14 mouse cellular contexts compared by ENCODE assay signal in genomic region chr7:140920418-140921029, GRCm38 (mm10). TPM values are rescaled to one million over a fixed set of nuclear protein-coding genes. Genes with fewer than 3 reads are reported as not detected.
DNase-seq lines count a peak whose midpoint lies in the region; ATAC-seq and TF ChIP-seq lines count a peak whose summit lies in the region.
"Had no signal": no experiment of that assay in that cellular context is flagged by ENCODE, and none has a peak within 500 bp of the region (broad histone marks: within the 10 kb centered on the region; RNA-seq: fewer than 3 reads in every experiment).

Nlrp6 (plus strand) TSS chr7:140920902.

- WGBS in hindbrain, embryonic 12.5 days, result 80% methylated on average over 8 of the region's 8 CpGs
- WGBS in hindbrain, embryonic 11.5 days, result 81% methylated on average over 8 of the region's 8 CpGs
- 85% methylated on average over 8 of the region's 8 CpGs for WGBS in neural tube, embryonic 13.5 days
- 75% methylated on average over 8 of the region's 8 CpGs for WGBS in midbrain, embryonic 12.5 days
- 74% methylated on average over 8 of the region's 8 CpGs for WGBS in heart, adult 2 months

- no peak within 1 kb of the TSS for H3K4me3 ChIP-seq in hindbrain, embryonic 12.5 days
- no peak within 1 kb of the TSS for H3K4me3 ChIP-seq in hindbrain, embryonic 11.5 days (ENCODE audit: low read depth, low read length)
- H3K4me3 ChIP-seq in neural tube, embryonic 13.5 days, result no peak within 1 kb of the TSS
- H3K4me3 ChIP-seq in midbrain, embryonic 12.5 days, result 0 out of 2 replicates have a peak within 1 kb of the TSS, but pooled peaks have one; percentile 45
- no peak within 1 kb of the TSS for H3K4me3 ChIP-seq in heart, adult 2 months
- no peak within 1 kb of the TSS for H3K4me3 ChIP-seq in gastrocnemius, adult 2 months

- H3K9me3 ChIP-seq in hindbrain, embryonic 12.5 days (replicated peaks), result no peaks in the 10 kb centered on the region
- no peaks in the 10 kb centered on the region for H3K9me3 ChIP-seq in hindbrain, embryonic 11.5 days (ENCODE audit: control insufficient read depth, low read length)
- no peaks in the 10 kb centered on the region for H3K9me3 ChIP-seq in neural tube, embryonic 13.5 days
- H3K9me3 ChIP-seq in midbrain, embryonic 12.5 days, result no peaks in the 10 kb centered on the region
- H3K9me3 ChIP-seq: heart, embryonic 10.5 days had no signal

- DNase-seq in hindbrain, embryonic 11.5 days (ENCODE audit: low spot score), result no peak
- no peak for DNase-seq in neural tube, embryonic 10.5 days (ENCODE audit: extremely low spot score, low spot score)
- DNase-seq in heart, postnatal 36 days, result no peak
- no peak for DNase-seq in heart, adult 2 months
- DNase-seq in gastrocnemius, adult 2 months, result no peak
- DNase-seq: B cell, adult 2 months; cerebellum, adult 11-12 months; thymus, adult 2 months had no signal

- intact Hi-C loops in heart, postnatal 36 days (cut with DNase I), result no loop called here
- intact Hi-C loops in heart, adult 2 months (cut with DNase I), result no loop called here
- intact Hi-C loops in gastrocnemius, adult 2 months (cut with DNase I), result no loop called here

- no peak for ATAC-seq in hindbrain, embryonic 12.5 days (ENCODE audit: low FRiP score)
- no peak for ATAC-seq in hindbrain, embryonic 11.5 days (ENCODE audit: low FRiP score)
- no peak for ATAC-seq in neural tube, embryonic 13.5 days (ENCODE audit: low read depth)
- ATAC-seq in midbrain, embryonic 12.5 days (ENCODE audit: low FRiP score, low read depth), result no peak

- H3K27ac ChIP-seq in hindbrain, embryonic 12.5 days, result no peak within 1 kb of the TSS
- H3K27ac ChIP-seq in hindbrain, embryonic 11.5 days (ENCODE audit: low read depth, low read length), result no peak within 1 kb of the TSS
- no peak within 1 kb of the TSS for H3K27ac ChIP-seq in neural tube, embryonic 13.5 days (replicated peaks)
- H3K27ac ChIP-seq in midbrain, embryonic 12.5 days (replicated peaks), result no peak within 1 kb of the TSS
- no peak within 1 kb of the TSS for H3K27ac ChIP-seq in heart, adult 2 months
- H3K27ac ChIP-seq in gastrocnemius, adult 2 months, result no peak within 1 kb of the TSS
- H3K27ac ChIP-seq: heart, embryonic 10.5 days; layer of hippocampus, adult 2 months; liver, embryonic 14.5 days had no signal

- peaks cover 17% of the 10 kb centered on the region for H3K4me1 ChIP-seq in hindbrain, embryonic 12.5 days
- H3K4me1 ChIP-seq in hindbrain, embryonic 11.5 days (replicated peaks; ENCODE audit: control insufficient read depth, insufficient read depth, low read length), result peaks cover 3% of the 10 kb centered on the region; the same call in 1 of the 2 replicates
- H3K4me1 ChIP-seq in neural tube, embryonic 13.5 days (replicated peaks), result peaks cover 20% of the 10 kb centered on the region
- peaks cover 21% of the 10 kb centered on the region for H3K4me1 ChIP-seq in midbrain, embryonic 12.5 days
- peaks cover 4% of the 10 kb centered on the region for H3K4me1 ChIP-seq in heart, adult 2 months (ENCODE audit: control insufficient read depth, insufficient read depth, low read length)

- H3K36me3 ChIP-seq in hindbrain, embryonic 12.5 days, result no peaks in the 10 kb centered on the region
- H3K36me3 ChIP-seq in hindbrain, embryonic 11.5 days (ENCODE audit: control insufficient read depth, insufficient read depth, low read length), result no peaks in the 10 kb centered on the region
- no peaks in the 10 kb centered on the region for H3K36me3 ChIP-seq in neural tube, embryonic 13.5 days
- no peaks in the 10 kb centered on the region for H3K36me3 ChIP-seq in midbrain, embryonic 12.5 days
- no peaks in the 10 kb centered on the region for H3K36me3 ChIP-seq in heart, adult 2 months (ENCODE audit: control insufficient read depth, insufficient read depth, low read length)
- H3K36me3 ChIP-seq: heart, embryonic 10.5 days had no signal

- H3K79me2 ChIP-seq in heart, adult 2 months (replicated peaks; ENCODE audit: control insufficient read depth, insufficient read depth, low read length), result no peaks in the 10 kb centered on the region

- peaks cover 78% of the 10 kb centered on the region for H3K27me3 ChIP-seq in hindbrain, embryonic 12.5 days
- H3K27me3 ChIP-seq in hindbrain, embryonic 11.5 days (ENCODE audit: control insufficient read depth, insufficient read depth, low read length), result peaks cover 48% of the 10 kb centered on the region
- peaks cover 74% of the 10 kb centered on the region for H3K27me3 ChIP-seq in neural tube, embryonic 13.5 days
- peaks cover 72% of the 10 kb centered on the region for H3K27me3 ChIP-seq in midbrain, embryonic 12.5 days
- H3K27me3 ChIP-seq in heart, adult 2 months (ENCODE audit: control insufficient read depth, insufficient read depth, low read length), result peaks cover 18% of the 10 kb centered on the region

- no peak for TF ChIP-seq CTCF in heart, adult 2 months (IDR thresholded peaks at IDR 0.05)
- no peak for TF ChIP-seq CTCF in gastrocnemius, adult 2 months (IDR thresholded peaks at IDR 0.05)

- no peak for TF ChIP-seq EP300 in heart, adult 2 months (IDR thresholded peaks at IDR 0.05; ENCODE audit: insufficient read depth, low read depth, low read length)

- no peak within 1 kb of the TSS for H3K9ac ChIP-seq in hindbrain, embryonic 12.5 days
- H3K9ac ChIP-seq in hindbrain, embryonic 11.5 days (ENCODE audit: low read depth, low read length), result no peak within 1 kb of the TSS
- H3K9ac ChIP-seq in neural tube, embryonic 13.5 days, result no peak within 1 kb of the TSS
- no peak within 1 kb of the TSS for H3K9ac ChIP-seq in midbrain, embryonic 12.5 days (replicated peaks)
- no peak within 1 kb of the TSS for H3K9ac ChIP-seq in heart, adult 2 months (ENCODE audit: low read depth, low read length)
- H3K9ac ChIP-seq: liver, embryonic 14.5 days had no signal

- no peak for TF ChIP-seq POLR2A in heart, adult 2 months (IDR thresholded peaks at IDR 0.05; ENCODE audit: insufficient read depth, low read depth, low read length)

- peak within 1 kb of the TSS; percentile 87; the same call in 1 of the 2 replicates for H3K4me2 ChIP-seq in hindbrain, embryonic 12.5 days (replicated peaks)
- no peak within 1 kb of the TSS for H3K4me2 ChIP-seq in hindbrain, embryonic 11.5 days (replicated peaks; ENCODE audit: low read depth, low read length)
- peak within 1 kb of the TSS; percentile 85; the same call in 1 of the 2 replicates for H3K4me2 ChIP-seq in neural tube, embryonic 13.5 days
- H3K4me2 ChIP-seq in midbrain, embryonic 12.5 days (replicated peaks), result no peak within 1 kb of the TSS

RNA-seq across cellular contexts. Expression of gene Nlrp6, which starts in this region (rescaled TPM):
- polyA plus RNA-seq in hindbrain, embryonic 12.5 days (2016; fragmentation: Nextera tagmentation; extraction: Ambion mirVana), result 0.13 and 0.27 TPM in 2 replicates
- 0.06 and 0.17 TPM in 2 replicates for polyA plus RNA-seq in hindbrain, embryonic 11.5 days (2014; fragmentation: Nextera tagmentation; extraction: Ambion mirVana)
- 0.10 and 0.18 TPM in 2 replicates for polyA plus RNA-seq in neural tube, embryonic 13.5 days (2015; fragmentation: Nextera tagmentation; extraction: Ambion mirVana)
- 0.08 and 0.18 TPM in 2 replicates for polyA plus RNA-seq in midbrain, embryonic 12.5 days (2016; fragmentation: Nextera tagmentation; extraction: Ambion mirVana)
- total RNA-seq in heart, postnatal 36 days (2021), result not detected
- total RNA-seq in heart, adult 2 months (2021), result under 1 TPM in 1 of 2 experiments, not detected in 1; 0.07 TPM
- polyA plus RNA-seq in heart, adult 2 months (2012; rRNA removed), result 0.04 and 0.06 TPM in 2 replicates
- total RNA-seq in gastrocnemius, adult 2 months (2021), result not detected

Comparison
In these comparisons a context has a peak if more than half of its experiments do, and no peak if none do; other contexts are left out.
1. H3K4me2 ChIP-seq: peak in hindbrain, embryonic 12.5 days (single experiment) and neural tube, embryonic 13.5 days (single experiment); none in hindbrain, embryonic 11.5 days (single experiment) and midbrain, embryonic 12.5 days (single experiment).